Mouse (Mus musculus) small intestine, adult 2 months (tissue): ENCODE data around the gene Steap3. TPM values are rescaled to one million over a fixed set of nuclear protein-coding genes. Genes with fewer than 3 reads are reported as not detected.

Source experiments
- H3K27ac ChIP-seq: fragments of 200-500 bp; 2 replicates; pipeline ENCODE4 v1.5.1; 2012; ENCODE audit warnings: low read depth, low read length, control low read depth, inconsistent platforms; ENCODE audit not compliant: insufficient read depth
- H3K27me3 ChIP-seq: fragments of 200-500 bp; 2 replicates; pipeline ENCODE4 v1.6.1; 2012; ENCODE audit warnings: mild to moderate bottlenecking, moderate library complexity, low read length, inconsistent platforms; ENCODE audit not compliant: control insufficient read depth, insufficient read depth
- H3K36me3 ChIP-seq: fragments of 200-500 bp; 2 replicates; pipeline ENCODE4 v1.6.1; 2012; ENCODE audit warnings: mild to moderate bottlenecking, low read length, control low read depth, inconsistent platforms; ENCODE audit not compliant: control insufficient read depth, insufficient read depth
- H3K4me1 ChIP-seq: fragments of 200-500 bp; 2 replicates; pipeline ENCODE4 v1.6.1; 2012; ENCODE audit warnings: low read length, inconsistent platforms, mixed read lengths; ENCODE audit not compliant: control insufficient read depth, insufficient read depth, insufficient read length
- H3K4me3 ChIP-seq: fragments of 200-500 bp; 2 replicates; pipeline ENCODE4 v1.5.1; 2012; ENCODE audit warnings: low read depth, mild to moderate bottlenecking, control low read depth, inconsistent platforms, low read length, moderate library complexity
- CTCF ChIP-seq: fragments of 200-500 bp; IDR thresholded peaks from 2 replicates; pipeline ENCODE4 v1.5.1; 2012; ENCODE audit warnings: low read depth, mild to moderate bottlenecking, control low read depth, inconsistent platforms, low read length, moderate library complexity, mixed read lengths; ENCODE audit not compliant: insufficient replicate concordance, insufficient read length; ENCODE audit errors: extremely low read depth
- POLR2A ChIP-seq: fragments of 200-500 bp; IDR thresholded peaks from 2 replicates; pipeline ENCODE4 v1.6.1; 2012; ENCODE audit warnings: low read depth, mild to moderate bottlenecking, control low read depth, inconsistent platforms, low read length, moderate library complexity
- WGBS: fragments of 180-500 bp; shearing (Covaris S2); methylation state at CpG from one replicate; pipeline ENCODE4 v1.1.7; 2018; 5-methylcytosine and 5-hydroxymethylcytosine counted together
- polyA plus RNA-seq: library from polyadenylated mRNA; depleted of rRNA; stranded (reverse); fragments of >200 nt; gene quantifications from 2 replicates; pipeline ENCODE4 v1.2.3, GENCODE M21; 2012

Gene Steap3
- polyA plus RNA-seq, 1 experiment = 12.9 TPM

- Histone ChIP-seq H3K27me3 (no peaks in the 10 kb centered on the region), H3K36me3 (no peaks in the 10 kb centered on the region), H3K4me3 (no peak overlapping the region), H3K27ac (no peak overlapping the region), H3K4me1 (no peaks in the 10 kb centered on the region)
- no peak for TF ChIP-seq POLR2A
- TF ChIP-seq CTCF = no peak
- 40% methylated on average over 14 of the region's 14 CpGs for WGBS
Observed at GRCm38 (mm10) chr1:120176313-120176712, 96.2 kb downstream of the Steap3 start.

DNA sequence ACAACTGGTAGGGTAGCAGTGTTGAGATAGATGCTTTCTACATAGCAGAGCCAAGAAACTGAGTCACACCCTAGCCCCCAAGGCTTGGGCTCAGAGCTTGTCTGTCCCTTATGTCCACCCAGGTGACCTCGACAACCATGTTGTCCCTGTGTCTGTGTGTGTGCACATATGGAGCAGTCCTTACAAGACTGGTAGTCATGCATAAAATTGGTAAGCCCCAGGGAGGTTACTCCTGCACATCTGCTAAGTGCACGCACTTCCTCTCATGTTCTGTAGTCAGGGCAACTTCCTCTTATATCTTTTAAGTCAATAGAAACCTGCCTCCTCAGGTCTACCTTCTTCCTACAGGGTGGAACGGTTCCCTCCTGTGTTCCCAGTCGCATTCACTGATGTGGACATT, 97.5 kb downstream of the Steap3 start:
- Histone ChIP-seq H3K4me1 (no peaks in the 10 kb centered on the region), H3K4me3 (no peak overlapping the region), H3K27me3 (no peaks in the 10 kb centered on the region), H3K27ac (no peak overlapping the region), H3K36me3 (no peaks in the 10 kb centered on the region)
- 74% methylated on average over 4 of the region's 4 CpGs for WGBS
- no peak for TF ChIP-seq POLR2A
- no peak for TF ChIP-seq CTCF

DNA sequence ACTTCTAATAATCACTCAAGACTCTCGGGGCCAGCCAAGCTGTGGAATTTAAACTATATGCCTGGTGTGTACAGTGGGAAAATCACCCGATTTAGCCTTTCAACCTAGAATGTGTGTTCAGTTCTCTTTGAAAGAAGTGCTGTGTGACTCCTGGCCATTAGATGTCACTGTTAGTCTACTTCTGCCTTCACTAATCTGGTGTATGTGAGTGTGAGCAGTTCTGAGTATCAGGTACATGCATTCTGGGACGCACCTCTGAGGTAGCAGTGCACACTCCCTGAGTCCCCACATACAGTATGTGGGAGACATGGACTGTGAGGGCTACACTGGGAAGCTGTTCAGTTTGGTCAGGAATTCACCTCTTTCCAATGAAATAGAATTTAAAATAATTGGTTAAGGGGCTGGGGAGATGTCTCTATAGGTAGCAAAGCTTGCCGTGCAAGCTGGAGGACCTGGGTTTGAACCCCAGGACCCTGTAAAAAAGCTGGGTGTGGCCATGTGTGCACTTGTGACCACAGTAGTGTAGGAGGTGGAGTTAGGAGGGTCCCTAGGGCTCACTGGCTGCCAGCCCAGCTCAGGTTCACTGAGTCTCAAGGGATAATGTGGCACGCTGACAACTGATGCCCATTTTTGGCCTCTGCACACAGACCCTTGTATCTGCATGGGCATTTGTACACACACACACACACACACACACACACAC, 100.5 kb downstream of the Steap3 start:
- TF ChIP-seq POLR2A (no peak), CTCF (no peak)
- no peaks in the 10 kb centered on the region for H3K36me3 ChIP-seq
- H3K27me3 ChIP-seq = no peaks in the 10 kb centered on the region
- no peak overlapping the region for H3K27ac ChIP-seq
- H3K4me3 ChIP-seq = no peak overlapping the region
- 52% methylated on average over 5 of the region's 5 CpGs for WGBS
- no peaks in the 10 kb centered on the region for H3K4me1 ChIP-seq

GRCm38 (mm10) chr1:120170307-120170706, 102.2 kb downstream of the Steap3 start:
- TF ChIP-seq CTCF = no peak
- no peak for TF ChIP-seq POLR2A
- Histone ChIP-seq H3K27me3 (no peaks in the 10 kb centered on the region), H3K4me1 (no peaks in the 10 kb centered on the region), H3K4me3 (no peak overlapping the region), H3K27ac (no peak overlapping the region), H3K36me3 (no peaks in the 10 kb centered on the region)
- WGBS = 87% methylated on average over 7 of the region's 7 CpGs

GRCm38 (mm10) chr1:120168674-120169073, 103.8 kb downstream of the Steap3 start:
- WGBS = 85% methylated on average over 7 of the region's 7 CpGs
- H3K36me3 ChIP-seq = no peaks in the 10 kb centered on the region
- H3K27me3 ChIP-seq = no peaks in the 10 kb centered on the region
- no peaks in the 10 kb centered on the region for H3K4me1 ChIP-seq
- H3K27ac ChIP-seq = no peak overlapping the region
- no peak for TF ChIP-seq CTCF
- no peak for TF ChIP-seq POLR2A
- no peak overlapping the region for H3K4me3 ChIP-seq

DNA sequence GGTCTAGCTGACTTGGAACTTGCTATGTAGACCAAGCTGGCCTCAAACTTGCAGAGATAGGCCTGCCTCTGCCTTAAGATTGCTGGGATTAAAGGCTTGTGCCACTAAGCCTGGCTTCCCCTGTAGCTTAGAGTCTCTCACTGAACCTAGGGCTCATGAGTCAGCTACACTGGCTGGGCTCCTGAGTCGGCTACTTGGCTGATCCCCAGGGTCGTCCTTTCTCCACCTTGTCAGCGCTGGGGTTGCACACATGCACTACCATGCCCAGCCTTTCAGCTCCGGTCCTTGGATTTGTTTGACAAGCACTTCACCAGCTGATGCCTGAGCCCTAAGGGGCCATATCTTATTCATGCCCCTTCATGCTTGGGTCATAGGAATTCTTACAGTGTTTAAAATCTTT, 104.5 kb downstream of the Steap3 start:
- no peak for TF ChIP-seq POLR2A
- no peak for TF ChIP-seq CTCF

GRCm38 (mm10) chr1:120162616-120163015, 109.9 kb downstream of the Steap3 start:
- no peak overlapping the region for H3K4me3 ChIP-seq
- 35% methylated on average over 1 of the region's 1 CpGs for WGBS
- no peak overlapping the region for H3K27ac ChIP-seq
- H3K27me3 ChIP-seq = no peaks in the 10 kb centered on the region
- peaks cover 5% of the 10 kb centered on the region; the same call in 1 of the 2 replicates for H3K4me1 ChIP-seq
- TF ChIP-seq POLR2A (no peak), CTCF (no peak)
- H3K36me3 ChIP-seq = no peaks in the 10 kb centered on the region

More for the DNA sequence above, 104.5 kb downstream of the Steap3 start:
- Histone ChIP-seq H3K4me3 (no peak overlapping the region), H3K4me1 (no peaks in the 10 kb centered on the region), H3K27me3 (no peaks in the 10 kb centered on the region), H3K27ac (no peak overlapping the region), H3K36me3 (no peaks in the 10 kb centered on the region)
- 82% methylated on average over 4 of the region's 4 CpGs for WGBS

DNA sequence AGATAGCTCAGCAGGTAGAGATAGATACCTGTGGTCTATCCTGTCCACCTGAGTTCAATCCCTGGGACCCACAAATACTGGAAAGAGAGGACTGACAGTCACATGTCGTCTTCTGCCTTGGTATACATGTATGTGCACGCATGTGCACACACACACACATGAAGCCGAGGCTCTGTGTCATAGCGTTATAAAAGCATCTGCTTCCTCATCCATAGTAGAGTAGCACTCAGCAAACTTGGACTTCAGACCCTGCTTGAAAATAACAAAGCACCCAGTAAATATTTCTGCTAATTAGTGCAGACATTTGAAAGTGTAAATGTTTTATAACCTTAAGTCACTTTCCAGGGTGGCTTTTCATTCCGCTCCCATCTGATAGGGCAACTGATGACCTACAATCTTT, 111.0 kb downstream of the Steap3 start:
- H3K4me3 ChIP-seq = no peak overlapping the region
- no peaks in the 10 kb centered on the region for H3K36me3 ChIP-seq
- TF ChIP-seq CTCF = no peak
- no peak for TF ChIP-seq POLR2A
- no peaks in the 10 kb centered on the region for H3K27me3 ChIP-seq
- H3K27ac ChIP-seq = no peak overlapping the region
- peaks cover 5% of the 10 kb centered on the region; the same call in 1 of the 2 replicates for H3K4me1 ChIP-seq
- 26% methylated on average over 5 of the region's 5 CpGs for WGBS
